Mouse (Mus musculus): ENCODE data around the gene Tfb2m. TPM values are rescaled to one million over a fixed set of nuclear protein-coding genes. Genes with fewer than 3 reads are reported as not detected.

The Tfb2m gene
- total and polyA plus RNA-seq, 3 experiments, result 13.1 to 53.1 (median 48.3) TPM

DNA sequence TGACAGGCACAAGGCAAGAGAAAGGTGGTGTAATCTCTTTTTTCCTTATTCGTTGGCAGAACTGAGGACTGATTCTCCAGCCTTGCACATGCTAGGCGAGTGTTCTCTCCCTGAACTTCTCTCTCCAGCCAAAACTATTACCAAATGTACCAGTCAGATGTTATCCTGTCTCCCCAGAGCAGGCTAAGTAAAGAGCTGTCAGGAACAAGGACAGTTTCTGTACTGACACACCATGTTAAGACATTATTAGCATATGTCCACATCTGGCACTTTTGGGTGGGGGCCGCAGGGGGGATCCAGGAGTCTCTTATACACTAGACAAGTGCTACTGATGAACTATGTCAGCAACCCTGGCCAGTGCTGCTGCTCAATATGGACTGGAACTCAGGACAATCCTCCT lies 10.9 kb upstream of the Tfb2m start:
- TF ChIP-seq ELF1 (IDR thresholded peaks at IDR 0.05; ENCODE audit: low read depth, low read length), result no peak
- no peak for TF ChIP-seq JUND (conservative IDR thresholded peaks at IDR 0.05; ENCODE audit: low read depth, low read length)
- no peak for TF ChIP-seq IRF4 (IDR thresholded peaks at IDR 0.05; ENCODE audit: low read depth, low read length)
- TF ChIP-seq MAX (IDR thresholded peaks at IDR 0.05; ENCODE audit: low read length), result no peak
- TF ChIP-seq UBTF (IDR thresholded peaks at IDR 0.05; ENCODE audit: low read depth, low read length), result no peak
- no peak for TF ChIP-seq SMC3 (IDR thresholded peaks at IDR 0.05; ENCODE audit: low read depth, low read length)
- no peak for TF ChIP-seq ZKSCAN1 (IDR thresholded peaks at IDR 0.05; ENCODE audit: borderline replicate concordance, low read depth, low read length)
- no peak for TF ChIP-seq CHD2 (IDR thresholded peaks at IDR 0.05; ENCODE audit: low read length)
- TF ChIP-seq GABPA (IDR thresholded peaks at IDR 0.05; ENCODE audit: insufficient replicate concordance, low read depth, low read length), result no peak
- TF ChIP-seq USF1 (IDR thresholded peaks at IDR 0.05; ENCODE audit: low read depth, low read length), result no peak
- TF ChIP-seq MAZ (IDR thresholded peaks at IDR 0.05; ENCODE audit: low read depth, low read length), result no peak
- no peak for TF ChIP-seq HCFC1 (IDR thresholded peaks at IDR 0.05; ENCODE audit: low read depth, low read length)
- TF ChIP-seq BHLHE40 (IDR thresholded peaks at IDR 0.05; ENCODE audit: low read depth, low read length), result no peak
- TF ChIP-seq CTCF (conservative IDR thresholded peaks at IDR 0.05 in 1 of 2, IDR thresholded peaks at IDR 0.05 in 1 of 2; ENCODE audit: low read depth in 2 of 2, low read length in 2 of 2), result no peak
- no peak for TF ChIP-seq MXI1 (IDR thresholded peaks at IDR 0.05; ENCODE audit: low read depth, low read length)
- TF ChIP-seq JUN (IDR thresholded peaks at IDR 0.05; ENCODE audit: insufficient read depth, low read depth, low read length), result no peak
- peaks cover 0 to 11% of the 10 kb centered on the region in 2 experiments for H3K36me3 ChIP-seq (replicated peaks in 1 of 2; ENCODE audit: control insufficient read depth in 1 of 2, insufficient read depth in 1 of 2, low read length in 1 of 2)
- H3K27ac ChIP-seq (ENCODE audit: insufficient read depth, low read depth), result no peak overlapping the region
- H3K9me3 ChIP-seq (replicated peaks; ENCODE audit: low read length), result no peaks in the 10 kb centered on the region
- H3K4me1 ChIP-seq (ENCODE audit: control insufficient read depth in 1 of 2, insufficient read depth in 2 of 2), result peaks cover 6 to 10% of the 10 kb centered on the region in 2 experiments; a peak in 3 of 4 replicates
- no peak overlapping the region for H3K4me3 ChIP-seq (replicated peaks in 1 of 3; ENCODE audit: low read depth in 2 of 3, low read length in 2 of 3, poor library complexity in 1 of 3)
- H3K27me3 ChIP-seq (replicated peaks), result no peaks in the 10 kb centered on the region
- in situ Hi-C loops (cut with MboI; ENCODE audit: low pct_ligation_motif_present, low pct_unique_long_range_greater_than_20kb, low sequenced_read_pairs), result no loop called here
- DNase-seq (ENCODE audit: extremely low read depth), result no peak
- dilution Hi-C loops (cut with MboI; ENCODE audit: extremely low pct_ligation_motif_present, extremely low pct_unique_long_range_greater_than_20kb, low sequenced_read_pairs), result no loop called here
- no peak overlapping the region for H3K9ac ChIP-seq (ENCODE audit: insufficient read depth, low read depth)
- H3K4me2 ChIP-seq (ENCODE audit: insufficient read depth, low read depth, poor library complexity, severe bottlenecking), result no peak overlapping the region
- H3K79me2 ChIP-seq (replicated peaks; ENCODE audit: control insufficient read depth, extremely low read depth, insufficient read depth, poor library complexity, severe bottlenecking), result peaks cover 3% of the 10 kb centered on the region; the same call in 1 of the 2 replicates

DNA sequence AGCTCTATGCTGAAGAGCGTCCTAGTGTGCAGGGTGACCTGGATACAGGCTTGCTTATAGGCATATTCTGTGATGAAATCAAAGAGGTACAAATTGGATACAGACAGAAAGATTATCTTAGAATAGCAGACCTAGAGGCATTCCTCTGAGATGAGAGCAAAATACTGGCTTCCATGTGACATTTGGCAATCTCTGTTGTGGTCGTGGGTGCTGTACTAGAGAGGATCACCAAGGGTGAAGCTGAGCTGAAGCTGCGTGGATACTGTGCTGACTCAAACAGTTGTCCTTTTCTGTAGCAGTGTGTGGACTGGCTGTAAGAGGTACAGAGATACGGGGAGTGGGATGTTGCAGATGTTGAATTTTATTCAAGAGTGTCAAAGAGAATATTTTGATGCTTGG lies 7.9 kb upstream of the Tfb2m start:
- peaks cover 0 to 6% of the 10 kb centered on the region in 2 experiments for H3K36me3 ChIP-seq (replicated peaks in 1 of 2; ENCODE audit: control insufficient read depth in 1 of 2, insufficient read depth in 1 of 2, low read length in 1 of 2)
- in situ Hi-C loops (cut with MboI; ENCODE audit: low pct_ligation_motif_present, low pct_unique_long_range_greater_than_20kb, low sequenced_read_pairs), result no loop called here
- no peak overlapping the region for H3K9ac ChIP-seq (ENCODE audit: insufficient read depth, low read depth)

More for the DNA sequence above, 7.9 kb upstream of the Tfb2m start:
- Histone ChIP-seq H3K4me3 (replicated peaks in 1 of 3; ENCODE audit: low read depth in 2 of 3, low read length in 2 of 3, poor library complexity in 1 of 3) (no peak overlapping the region), H3K9me3 (replicated peaks; ENCODE audit: low read length) (no peaks in the 10 kb centered on the region), H3K4me1 (ENCODE audit: control insufficient read depth in 1 of 2, insufficient read depth in 2 of 2) (peaks cover 8 to 34% of the 10 kb centered on the region in 2 experiments; a peak in 3 of 4 replicates), H3K79me2 (replicated peaks; ENCODE audit: control insufficient read depth, extremely low read depth, insufficient read depth, poor library complexity, severe bottlenecking) (no peaks in the 10 kb centered on the region; the same call in 1 of the 2 replicates), H3K4me2 (ENCODE audit: insufficient read depth, low read depth, poor library complexity, severe bottlenecking) (no peak overlapping the region), H3K27me3 (replicated peaks) (no peaks in the 10 kb centered on the region), H3K27ac (ENCODE audit: insufficient read depth, low read depth) (no peak overlapping the region)
- DNase-seq (ENCODE audit: extremely low read depth), result no peak
- dilution Hi-C loops (cut with MboI; ENCODE audit: extremely low pct_ligation_motif_present, extremely low pct_unique_long_range_greater_than_20kb, low sequenced_read_pairs), result no loop called here
- no peak for TF ChIP-seq SMC3 (IDR thresholded peaks at IDR 0.05; ENCODE audit: low read depth, low read length)
- no peak for TF ChIP-seq JUND (conservative IDR thresholded peaks at IDR 0.05; ENCODE audit: low read depth, low read length)
- no peak for TF ChIP-seq ZC3H11A (IDR thresholded peaks at IDR 0.05; ENCODE audit: low read depth, low read length)
- no peak for TF ChIP-seq RCOR1 (conservative IDR thresholded peaks at IDR 0.05; ENCODE audit: low read depth, low read length)
- TF ChIP-seq NELFE (IDR thresholded peaks at IDR 0.05; ENCODE audit: low read depth, low read length), result no peak
- no peak for TF ChIP-seq NRF1 (IDR thresholded peaks at IDR 0.05; ENCODE audit: low read depth, low read length)
- no peak for TF ChIP-seq RAD21 (IDR thresholded peaks at IDR 0.05; ENCODE audit: low read depth, low read length)
- TF ChIP-seq TBP (conservative IDR thresholded peaks at IDR 0.05; ENCODE audit: low read depth, low read length), result no peak
- no peak for TF ChIP-seq KAT2A (IDR thresholded peaks at IDR 0.05; ENCODE audit: insufficient replicate concordance, low read length)
- no peak for TF ChIP-seq ZMIZ1 (IDR thresholded peaks at IDR 0.05; ENCODE audit: low read depth, low read length)
- no peak for TF ChIP-seq GABPA (IDR thresholded peaks at IDR 0.05; ENCODE audit: insufficient replicate concordance, low read depth, low read length)
- TF ChIP-seq SIN3A (IDR thresholded peaks at IDR 0.05; ENCODE audit: low read length), result no peak
- TF ChIP-seq IRF4 (IDR thresholded peaks at IDR 0.05; ENCODE audit: low read depth, low read length), result no peak
- TF ChIP-seq POLR2A (IDR thresholded peaks at IDR 0.05; ENCODE audit: low read depth, low read length), result no peak

Measured in CH12.LX (cell line).